18 mouse cellular contexts compared by ENCODE assay signal in the genomic region with DNA sequence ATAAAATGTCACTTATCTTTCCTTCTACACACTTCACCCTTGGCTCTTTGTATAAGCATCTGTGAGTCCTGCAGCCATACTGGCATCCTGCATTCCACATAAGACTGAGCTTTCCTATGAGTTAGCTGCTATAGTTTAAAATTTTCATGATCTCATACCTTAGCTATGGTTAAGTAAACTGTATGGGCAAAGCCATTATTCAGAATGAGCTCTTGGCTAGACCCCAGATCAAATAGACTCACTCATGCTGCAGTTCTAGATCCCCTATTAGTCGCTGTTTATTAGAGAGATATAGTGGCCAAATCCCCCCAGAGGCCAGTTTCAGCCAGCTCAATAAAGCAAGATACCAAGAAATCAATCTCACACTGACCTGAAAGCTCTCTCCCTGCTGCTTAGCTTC.
"Had no signal": no experiment of that assay in that cellular context is flagged by ENCODE, and none has a peak within 500 bp of the region (broad histone marks: within the 10 kb centered on the region; RNA-seq: fewer than 3 reads in every experiment).

No protein-coding gene starts in this region.

- H3K36me3 ChIP-seq: liver, embryonic 13.5 days; liver, embryonic 15.5 days; midbrain, embryonic 13.5 days; midbrain, embryonic 15.5 days; neural tube, embryonic 12.5 days; stomach, embryonic 15.5 days had no signal

- H3K4me2 ChIP-seq: liver, embryonic 13.5 days; liver, embryonic 15.5 days; midbrain, embryonic 11.5 days; midbrain, embryonic 13.5 days; midbrain, embryonic 15.5 days; neural tube, embryonic 12.5 days; stomach, embryonic 15.5 days had no signal

- ATAC-seq: liver, postnatal 0 days; lung, postnatal 0 days; midbrain, embryonic 13.5 days; midbrain, embryonic 15.5 days had no signal

- DNase-seq: liver, embryonic 13.5 days; liver, postnatal 0 days; lung, postnatal 36 days; right cerebral cortex, postnatal 25 days; right cerebral cortex, postnatal 4 days; thymus, adult 2 months; thymus, postnatal 25 days; thymus, postnatal 4 days had no signal

- H3K27me3 ChIP-seq: liver, embryonic 13.5 days; liver, embryonic 15.5 days; megakaryocyte, embryonic 14.5 days; midbrain, embryonic 13.5 days; midbrain, embryonic 15.5 days; neural tube, embryonic 12.5 days; stomach, embryonic 15.5 days had no signal

- H3K9me3 ChIP-seq: liver, embryonic 13.5 days; liver, embryonic 15.5 days; megakaryocyte, embryonic 14.5 days; midbrain, embryonic 13.5 days; midbrain, embryonic 15.5 days; neural tube, embryonic 12.5 days; stomach, embryonic 15.5 days had no signal

- H3K4me1 ChIP-seq: liver, embryonic 13.5 days; liver, embryonic 15.5 days; megakaryocyte, embryonic 14.5 days; midbrain, embryonic 13.5 days; midbrain, embryonic 15.5 days; neural tube, embryonic 12.5 days; stomach, embryonic 15.5 days had no signal

- H3K9ac ChIP-seq: liver, embryonic 13.5 days; liver, embryonic 15.5 days; liver, postnatal 0 days; midbrain, embryonic 13.5 days; midbrain, embryonic 15.5 days; neural tube, embryonic 12.5 days; stomach, embryonic 15.5 days had no signal

- H3K4me3 ChIP-seq: liver, embryonic 13.5 days; liver, embryonic 15.5 days; megakaryocyte, embryonic 14.5 days; midbrain, embryonic 13.5 days; midbrain, embryonic 15.5 days; neural tube, embryonic 12.5 days; stomach, embryonic 15.5 days had no signal

- H3K27ac ChIP-seq: liver, embryonic 13.5 days; liver, embryonic 15.5 days; macrophage; midbrain, embryonic 13.5 days; midbrain, embryonic 15.5 days; neural tube, embryonic 12.5 days; stomach, embryonic 15.5 days; stomach, postnatal 0 days had no signal
